Mouse (Mus musculus): ENCODE data around the gene Vti1a. TPM values are rescaled to one million over a fixed set of nuclear protein-coding genes. Genes with fewer than 3 reads are reported as not detected.

The Vti1a gene
- polyA plus RNA-seq, 1 experiment from 2014 or later = 28.7 TPM

- Histone ChIP-seq H3K36me3 (no peaks in the 10 kb centered on the region), H3K4me3 (no peak overlapping the region), H3K4me2 (replicated peaks) (no peak overlapping the region), H3K27me3 (no peaks in the 10 kb centered on the region), H3K27ac (no peak overlapping the region), H3K4me1 (peaks cover 16% of the 10 kb centered on the region), H3K9me3 (no peaks in the 10 kb centered on the region), H3K9ac (no peak overlapping the region)
- no peak for ATAC-seq (ENCODE audit: low FRiP score, low read depth)
- 78% methylated on average over 5 of the region's 5 CpGs for WGBS
Measured at GRCm38 (mm10) chr19:55480526-55480925, 164.4 kb downstream of the Vti1a start.

- 8% methylated on average over 5 of the region's 5 CpGs for WGBS
- ATAC-seq (ENCODE audit: low FRiP score, low read depth) = no peak
- peaks cover 16% of the 10 kb centered on the region for H3K4me1 ChIP-seq
Measured at GRCm38 (mm10) chr19:55481308-55481707, 165.2 kb downstream of the Vti1a start.

GRCm38 (mm10) chr19:55483526-55483925 is 167.4 kb downstream of the Vti1a start:
- no peak overlapping the region for H3K27ac ChIP-seq
- ATAC-seq (ENCODE audit: low FRiP score, low read depth) = no peak
- no peaks in the 10 kb centered on the region for H3K27me3 ChIP-seq
- H3K4me1 ChIP-seq = peaks cover 15% of the 10 kb centered on the region
- no peaks in the 10 kb centered on the region for H3K36me3 ChIP-seq
- no peaks in the 10 kb centered on the region for H3K9me3 ChIP-seq
- 64% methylated on average over 5 of the region's 5 CpGs for WGBS
- no peak overlapping the region for H3K4me2 ChIP-seq (replicated peaks)
- H3K9ac ChIP-seq = no peak overlapping the region
- no peak overlapping the region for H3K4me3 ChIP-seq

More at GRCm38 (mm10) chr19:55481308-55481707, 165.2 kb downstream of the Vti1a start:
- H3K9ac ChIP-seq = no peak overlapping the region
- H3K4me3 ChIP-seq = no peak overlapping the region
- H3K36me3 ChIP-seq = no peaks in the 10 kb centered on the region
- no peak overlapping the region for H3K27ac ChIP-seq
- no peak overlapping the region for H3K4me2 ChIP-seq (replicated peaks)
- no peaks in the 10 kb centered on the region for H3K9me3 ChIP-seq
- no peaks in the 10 kb centered on the region for H3K27me3 ChIP-seq

- H3K4me3 ChIP-seq = no peak overlapping the region
- no peaks in the 10 kb centered on the region for H3K36me3 ChIP-seq
- peaks cover 15% of the 10 kb centered on the region for H3K4me1 ChIP-seq
- no peak overlapping the region for H3K4me2 ChIP-seq (replicated peaks)
- WGBS = 82% methylated on average over 6 of the region's 6 CpGs
- no peaks in the 10 kb centered on the region for H3K9me3 ChIP-seq
- ATAC-seq (ENCODE audit: low FRiP score, low read depth) = no peak
- H3K27me3 ChIP-seq = no peaks in the 10 kb centered on the region
- no peak overlapping the region for H3K27ac ChIP-seq
- no peak overlapping the region for H3K9ac ChIP-seq
Measured at GRCm38 (mm10) chr19:55484559-55484958, 168.5 kb downstream of the Vti1a start.

GRCm38 (mm10) chr19:55486473-55486872 is 170.4 kb downstream of the Vti1a start:
- Histone ChIP-seq H3K36me3 (no peaks in the 10 kb centered on the region), H3K4me3 (no peak overlapping the region), H3K4me2 (replicated peaks) (no peak overlapping the region), H3K4me1 (peaks cover 15% of the 10 kb centered on the region), H3K9ac (no peak overlapping the region), H3K27ac (no peak overlapping the region), H3K9me3 (no peaks in the 10 kb centered on the region), H3K27me3 (no peaks in the 10 kb centered on the region)
- no peak for ATAC-seq (ENCODE audit: low FRiP score, low read depth)
- WGBS = 75% methylated on average over 4 of the region's 4 CpGs

GRCm38 (mm10) chr19:55491126-55492076 is 175.3 kb downstream of the Vti1a start:
- no peak overlapping the region for H3K4me3 ChIP-seq
- 42% methylated on average over 15 of the region's 15 CpGs for WGBS
- no peaks in the 10 kb centered on the region for H3K9me3 ChIP-seq
- peaks cover 27% of the 10 kb centered on the region for H3K4me1 ChIP-seq
- H3K36me3 ChIP-seq = no peaks in the 10 kb centered on the region
- ATAC-seq (ENCODE audit: low FRiP score, low read depth) = no peak
- no peak overlapping the region for H3K9ac ChIP-seq
- H3K4me2 ChIP-seq (replicated peaks) = no peak overlapping the region
- H3K27ac ChIP-seq = no peak overlapping the region
- peaks cover 3% of the 10 kb centered on the region; the same call in 1 of the 2 replicates for H3K27me3 ChIP-seq

- 54% methylated on average over 9 of the region's 9 CpGs for WGBS
- Histone ChIP-seq H3K4me1 (peaks cover 39% of the 10 kb centered on the region), H3K27ac (no peak overlapping the region), H3K27me3 (peaks cover 3% of the 10 kb centered on the region; the same call in 1 of the 2 replicates), H3K4me2 (replicated peaks) (no peak overlapping the region), H3K36me3 (no peaks in the 10 kb centered on the region), H3K9me3 (no peaks in the 10 kb centered on the region), H3K4me3 (no peak overlapping the region), H3K9ac (no peak overlapping the region)
- ATAC-seq (ENCODE audit: low FRiP score, low read depth) = no peak
Measured at GRCm38 (mm10) chr19:55496333-55496732, 180.2 kb downstream of the Vti1a start.

GRCm38 (mm10) chr19:55499179-55499863 is 183.2 kb downstream of the Vti1a start:
- Histone ChIP-seq H3K9ac (no peak overlapping the region), H3K4me3 (no peak overlapping the region), H3K4me1 (peaks cover 37% of the 10 kb centered on the region), H3K27me3 (peaks cover 3% of the 10 kb centered on the region; the same call in 1 of the 2 replicates), H3K9me3 (no peaks in the 10 kb centered on the region), H3K27ac (no peak overlapping the region), H3K36me3 (no peaks in the 10 kb centered on the region), H3K4me2 (replicated peaks) (no peak overlapping the region; the same call in 1 of the 2 replicates)
- 59% methylated on average over 18 of the region's 18 CpGs for WGBS
- no peak for ATAC-seq (ENCODE audit: low FRiP score, low read depth)

GRCm38 (mm10) chr19:55501985-55502384 is 185.9 kb downstream of the Vti1a start:
- H3K4me3 ChIP-seq = no peak overlapping the region
- no peaks in the 10 kb centered on the region for H3K9me3 ChIP-seq
- no peak for ATAC-seq (ENCODE audit: low FRiP score, low read depth)
- WGBS = 67% methylated on average over 4 of the region's 4 CpGs
- H3K4me1 ChIP-seq = peaks cover 21% of the 10 kb centered on the region
- no peaks in the 10 kb centered on the region for H3K36me3 ChIP-seq
- no peaks in the 10 kb centered on the region for H3K27me3 ChIP-seq
- no peak overlapping the region for H3K9ac ChIP-seq
- no peak overlapping the region for H3K4me2 ChIP-seq (replicated peaks)
- H3K27ac ChIP-seq = no peak overlapping the region

GRCm38 (mm10) chr19:55503771-55504170 is 187.7 kb downstream of the Vti1a start:
- no peaks in the 10 kb centered on the region for H3K9me3 ChIP-seq
- H3K4me2 ChIP-seq (replicated peaks) = no peak overlapping the region
- H3K9ac ChIP-seq = no peak overlapping the region
- peaks cover 28% of the 10 kb centered on the region for H3K4me1 ChIP-seq
- no peak overlapping the region for H3K27ac ChIP-seq
- no peaks in the 10 kb centered on the region for H3K36me3 ChIP-seq
- H3K27me3 ChIP-seq = no peaks in the 10 kb centered on the region
- H3K4me3 ChIP-seq = no peak overlapping the region
- WGBS = 66% methylated on average over 4 of the region's 4 CpGs
- ATAC-seq (ENCODE audit: low FRiP score, low read depth) = no peak

- H3K4me3 ChIP-seq = no peak overlapping the region
- H3K4me1 ChIP-seq = peaks cover 29% of the 10 kb centered on the region
- 37% methylated on average over 16 of the region's 16 CpGs for WGBS
- H3K36me3 ChIP-seq = no peaks in the 10 kb centered on the region
- H3K27me3 ChIP-seq = no peaks in the 10 kb centered on the region
- H3K9ac ChIP-seq = no peak overlapping the region
- no peak overlapping the region; the same call in 1 of the 2 replicates for H3K27ac ChIP-seq
- no peak overlapping the region for H3K4me2 ChIP-seq (replicated peaks)
- H3K9me3 ChIP-seq = no peaks in the 10 kb centered on the region
- no peak; the same call in 1 of the 2 replicates for ATAC-seq (ENCODE audit: low FRiP score, low read depth)
Measured at GRCm38 (mm10) chr19:55507748-55508147, 191.7 kb downstream of the Vti1a start.

GRCm38 (mm10) chr19:55508239-55508638 is 192.1 kb downstream of the Vti1a start:
- WGBS = 49% methylated on average over 4 of the region's 4 CpGs
- Histone ChIP-seq H3K4me1 (peaks cover 29% of the 10 kb centered on the region), H3K36me3 (no peaks in the 10 kb centered on the region), H3K4me2 (replicated peaks) (no peak overlapping the region), H3K27ac (no peak overlapping the region), H3K9me3 (no peaks in the 10 kb centered on the region), H3K4me3 (no peak overlapping the region), H3K27me3 (no peaks in the 10 kb centered on the region), H3K9ac (no peak overlapping the region)
- ATAC-seq (ENCODE audit: low FRiP score, low read depth) = no peak

All from limb, embryonic 13.5 days (tissue).